Mouse (Mus musculus): ENCODE data around the gene Wnt11. TPM values are rescaled to one million over a fixed set of nuclear protein-coding genes. Genes with fewer than 3 reads are reported as not detected.

Gene Wnt11
- total RNA-seq, 2 experiments from 2014 or later, result not detected

GRCm38 (mm10) chr7:98828052-98828451 lies 6.9 kb upstream of the Wnt11 start:
- no peak for ATAC-seq (replicated peaks; ENCODE audit: poor library complexity)

- no peak for ATAC-seq (replicated peaks; ENCODE audit: poor library complexity)
These were observed 6.0 kb upstream of the Wnt11 start for GRCm38 (mm10) chr7:98828876-98829275.

- peak; percentile 62 for ATAC-seq (replicated peaks; ENCODE audit: poor library complexity)
These were observed 3.6 kb upstream of the Wnt11 start for GRCm38 (mm10) chr7:98831290-98831689.

- no peak for ATAC-seq (replicated peaks; ENCODE audit: poor library complexity)
These were observed 868 bp downstream of the Wnt11 start for GRCm38 (mm10) chr7:98835519-98836441.

- peak; percentile 62 for ATAC-seq (replicated peaks; ENCODE audit: poor library complexity)
These were observed 1.7 kb downstream of the Wnt11 start for GRCm38 (mm10) chr7:98836646-98837045.

GRCm38 (mm10) chr7:98837901-98838300 lies 3.0 kb downstream of the Wnt11 start:
- peak; percentile 71 for ATAC-seq (replicated peaks; ENCODE audit: poor library complexity)

GRCm38 (mm10) chr7:98838729-98839141 lies 3.8 kb downstream of the Wnt11 start:
- ATAC-seq (replicated peaks; ENCODE audit: poor library complexity), result peak; percentile 26

- no peak for ATAC-seq (replicated peaks; ENCODE audit: poor library complexity)
These were observed 4.4 kb downstream of the Wnt11 start for GRCm38 (mm10) chr7:98839312-98839711.

GRCm38 (mm10) chr7:98840771-98841170 lies 5.9 kb downstream of the Wnt11 start:
- no peak; the same call in 1 of the 2 replicates for ATAC-seq (replicated peaks; ENCODE audit: poor library complexity)

- no peak for ATAC-seq (replicated peaks; ENCODE audit: poor library complexity)
These were observed 6.9 kb downstream of the Wnt11 start for GRCm38 (mm10) chr7:98841802-98842201.

- ATAC-seq (replicated peaks; ENCODE audit: poor library complexity), result no peak
These were observed 8.1 kb downstream of the Wnt11 start for GRCm38 (mm10) chr7:98842997-98843396.

- no peak for ATAC-seq (replicated peaks; ENCODE audit: poor library complexity)
These were observed 8.7 kb downstream of the Wnt11 start for GRCm38 (mm10) chr7:98843649-98844048.

GRCm38 (mm10) chr7:98848899-98849640 lies 14.2 kb downstream of the Wnt11 start:
- ATAC-seq (replicated peaks; ENCODE audit: poor library complexity), result no peak

- 0 out of 2 replicates have a peak, but pooled peaks have one; percentile 19 for ATAC-seq (replicated peaks; ENCODE audit: poor library complexity)
These were observed 15.5 kb downstream of the Wnt11 start for GRCm38 (mm10) chr7:98850388-98850787.

GRCm38 (mm10) chr7:98851220-98851619 lies 16.3 kb downstream of the Wnt11 start:
- no peak for ATAC-seq (replicated peaks; ENCODE audit: poor library complexity)

GRCm38 (mm10) chr7:98852950-98853650 lies 18.2 kb downstream of the Wnt11 start:
- no peak for ATAC-seq (replicated peaks; ENCODE audit: poor library complexity)

GRCm38 (mm10) chr7:98853806-98854205 lies 18.9 kb downstream of the Wnt11 start:
- no peak for ATAC-seq (replicated peaks; ENCODE audit: poor library complexity)

- no peak for ATAC-seq (replicated peaks; ENCODE audit: poor library complexity)
These were observed 20.5 kb downstream of the Wnt11 start for GRCm38 (mm10) chr7:98855388-98855787.

GRCm38 (mm10) chr7:98856128-98856527 lies 21.2 kb downstream of the Wnt11 start:
- no peak for ATAC-seq (replicated peaks; ENCODE audit: poor library complexity)

GRCm38 (mm10) chr7:98857094-98857493 lies 22.2 kb downstream of the Wnt11 start:
- ATAC-seq (replicated peaks; ENCODE audit: poor library complexity), result no peak

- no peak for ATAC-seq (replicated peaks; ENCODE audit: poor library complexity)
These were observed 26.1 kb downstream of the Wnt11 start for GRCm38 (mm10) chr7:98861002-98861401.

Measured in megakaryocyte progenitor cell, adult 5-6 weeks (primary cell).